Comparison of ENCODE assay signal across 9 mouse cellular contexts in the genomic region with DNA sequence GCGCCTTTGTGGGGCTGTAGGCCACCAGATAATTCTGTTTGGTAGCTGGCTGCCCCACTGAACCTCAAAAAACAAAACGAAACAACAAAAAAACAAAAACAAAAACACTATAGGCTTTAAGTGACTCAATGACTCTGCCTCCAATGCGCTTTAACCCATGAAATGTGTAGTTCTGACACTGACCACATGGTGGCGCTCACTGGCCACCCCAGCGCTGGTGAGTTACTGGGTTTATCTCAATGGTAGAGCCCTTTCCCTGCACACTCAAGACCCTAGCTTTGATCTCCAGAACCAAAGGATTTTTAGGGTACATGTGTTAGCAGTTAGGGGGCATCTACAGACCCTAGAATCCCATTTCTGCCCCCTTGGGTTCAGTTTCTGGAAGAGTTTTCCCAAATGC. TPM values are rescaled to one million over a fixed set of nuclear protein-coding genes. Genes with fewer than 3 reads are reported as not detected.
DNase-seq lines count a peak whose midpoint lies in the region; ATAC-seq and TF ChIP-seq lines count a peak whose summit lies in the region.
"Had no signal": no experiment of that assay in that cellular context is flagged by ENCODE, and none has a peak within 500 bp of the region (broad histone marks: within the 10 kb centered on the region; RNA-seq: fewer than 3 reads in every experiment).

No protein-coding gene starts in this region.

- WGBS in embryonic facial prominence, embryonic 11.5 days, result 14% methylated on average over 5 of the region's 5 CpGs

- H3K9ac ChIP-seq in embryonic facial prominence, embryonic 11.5 days (replicated peaks; ENCODE audit: low read length), result no peak overlapping the region
- H3K9ac ChIP-seq: limb, embryonic 12.5 days had no signal

- ATAC-seq in G1E (ENCODE audit: extremely low read depth, insufficient number of reproducible peaks, low FRiP score, poor library complexity, severe bottlenecking), result no peak
- ATAC-seq in embryonic facial prominence, embryonic 11.5 days (replicated peaks; ENCODE audit: insufficient number of reproducible peaks, low FRiP score, low TSS enrichment, low read depth), result no peak
- 0 out of 2 replicates have a peak, but pooled peaks have one; percentile 47 for ATAC-seq in megakaryocyte-erythroid progenitor cell, adult 5-6 weeks (replicated peaks; ENCODE audit: low FRiP score, low TSS enrichment, poor library complexity, severe bottlenecking)

- H3K9me3 ChIP-seq in G1E (replicated peaks), result no peaks in the 10 kb centered on the region
- H3K9me3 ChIP-seq in embryonic facial prominence, embryonic 11.5 days (replicated peaks; ENCODE audit: control insufficient read depth, low read length), result no peaks in the 10 kb centered on the region
- H3K9me3 ChIP-seq: limb, embryonic 12.5 days had no signal

- H3K4me3 ChIP-seq in layer of hippocampus, adult 2 months, result no peak overlapping the region
- H3K4me3 ChIP-seq in G1E (ENCODE audit: low read depth, low read length), result no peak overlapping the region
- no peak overlapping the region for H3K4me3 ChIP-seq in embryonic facial prominence, embryonic 11.5 days (ENCODE audit: low read depth, low read length)
- H3K4me3 ChIP-seq: limb, embryonic 12.5 days had no signal

- H3K27me3 ChIP-seq in G1E (ENCODE audit: insufficient read depth, low read length), result peaks cover 4% of the 10 kb centered on the region; the same call in 1 of the 2 replicates
- no peaks in the 10 kb centered on the region for H3K27me3 ChIP-seq in embryonic facial prominence, embryonic 11.5 days (ENCODE audit: control insufficient read depth, insufficient read depth, low read length)
- H3K27me3 ChIP-seq: limb, embryonic 12.5 days had no signal

- H3K4me2 ChIP-seq in embryonic facial prominence, embryonic 11.5 days (ENCODE audit: low read depth, low read length), result no peak overlapping the region
- H3K4me2 ChIP-seq: limb, embryonic 12.5 days had no signal

- H3K36me3 ChIP-seq in G1E (replicated peaks), result no peaks in the 10 kb centered on the region
- no peaks in the 10 kb centered on the region for H3K36me3 ChIP-seq in embryonic facial prominence, embryonic 11.5 days (replicated peaks; ENCODE audit: control insufficient read depth, insufficient read depth, low read depth, low read length)
- H3K36me3 ChIP-seq: limb, embryonic 12.5 days had no signal

- DNase-seq in layer of hippocampus, adult 2 months (ENCODE audit: low spot score in 2 of 2), result peak in 1 of 2 experiments; percentile 71
- DNase-seq in layer of hippocampus, adult 9-10 months (ENCODE audit: low spot score), result no peak
- peak; percentile 38 for DNase-seq in G1E (ENCODE audit: low spot score)
- peak; percentile 72 for DNase-seq in brain, adult 2 months (ENCODE audit: low read depth, low spot score)
- peak; percentile 44 for DNase-seq in embryonic facial prominence, embryonic 11.5 days (ENCODE audit: low spot score)
- DNase-seq in urinary bladder, adult 18-20 months (ENCODE audit: low spot score in 2 of 2), result no peak
- no peak for DNase-seq in gastrocnemius, adult 8-10 months (ENCODE audit: low spot score in 2 of 2)

- peak; percentile 90 for TF ChIP-seq CTCF in layer of hippocampus, adult 2 months (conservative IDR thresholded peaks at IDR 0.05)
- TF ChIP-seq CTCF in G1E (IDR thresholded peaks at IDR 0.05; ENCODE audit: low read depth, low read length), result peak; percentile 84

- no peaks in the 10 kb centered on the region for H3K4me1 ChIP-seq in G1E (ENCODE audit: insufficient read depth, low read depth, low read length)
- no peaks in the 10 kb centered on the region for H3K4me1 ChIP-seq in embryonic facial prominence, embryonic 11.5 days (ENCODE audit: control insufficient read depth, insufficient read depth, low read length)
- H3K4me1 ChIP-seq: limb, embryonic 12.5 days had no signal

- H3K27ac ChIP-seq in layer of hippocampus, adult 2 months, result no peak overlapping the region
- H3K27ac ChIP-seq in embryonic facial prominence, embryonic 11.5 days (replicated peaks; ENCODE audit: low read depth, low read length), result no peak overlapping the region
- H3K27ac ChIP-seq: limb, embryonic 12.5 days had no signal

RNA-seq across cellular contexts. Expression of a gene that starts 39.6 kb away (rescaled TPM):
- total RNA-seq in layer of hippocampus, adult 2 months (2021), result not detected
- total RNA-seq in G1E (2014; fragmentation: Nextera tagmentation), result not detected in 2 replicates
- total RNA-seq in G1E (2017), result 0.05 and 0.12 TPM in 2 replicates
- polyA plus RNA-seq in G1E (2012), result not detected in 2 replicates
- polyA plus RNA-seq in embryonic facial prominence, embryonic 11.5 days (2014; fragmentation: Nextera tagmentation; extraction: Ambion mirVana), result not detected in 2 replicates
- total RNA-seq in megakaryocyte-erythroid progenitor cell, adult 5-6 weeks (2014; fragmentation: Nextera tagmentation), result not detected in 2 replicates
- not detected in 2 replicates for total RNA-seq in megakaryocyte-erythroid progenitor cell, adult 5-6 weeks (2017)
- not detected for total RNA-seq in gastrocnemius, adult 8-10 months (2022)
- polyA plus RNA-seq: limb, embryonic 12.5 days had no signal

RNA-seq across cellular contexts. Expression of a gene that starts 46.7 kb away (rescaled TPM):
- under 1 TPM in 1 of 2 experiments, not detected in 1; 0.29 TPM for total RNA-seq in layer of hippocampus, adult 2 months (2021)
- total RNA-seq in G1E (2014; fragmentation: Nextera tagmentation) (not detected in 2 replicates), G1E (2017) (0.33 and 0.70 TPM in 2 replicates)
- polyA plus RNA-seq in G1E (2012), result 0.11 and 0.13 TPM in 2 replicates
- 0.61 and 1.2 TPM in 2 replicates for polyA plus RNA-seq in embryonic facial prominence, embryonic 11.5 days (2014; fragmentation: Nextera tagmentation; extraction: Ambion mirVana)
- total RNA-seq in megakaryocyte-erythroid progenitor cell, adult 5-6 weeks (2014; fragmentation: Nextera tagmentation), result 6.4 and 8.1 TPM in 2 replicates
- total RNA-seq in megakaryocyte-erythroid progenitor cell, adult 5-6 weeks (2017), result 6.9 and 9.6 TPM in 2 replicates
- total RNA-seq in gastrocnemius, adult 8-10 months (2022), result not detected

RNA-seq across cellular contexts. Expression of a gene that starts 55.9 kb away (rescaled TPM):
- total RNA-seq in layer of hippocampus, adult 2 months (2021), result 100 to 1,000 TPM; 226 to 235 TPM
- total RNA-seq in G1E (2014; fragmentation: Nextera tagmentation) (not detected in 2 replicates), G1E (2017) (0.06 TPM in 1 of 2 replicates, not detected in the other)
- not detected in 2 replicates for polyA plus RNA-seq in G1E (2012)
- 0.20 and 0.21 TPM in 2 replicates for polyA plus RNA-seq in embryonic facial prominence, embryonic 11.5 days (2014; fragmentation: Nextera tagmentation; extraction: Ambion mirVana)
- total RNA-seq in megakaryocyte-erythroid progenitor cell, adult 5-6 weeks (2014; fragmentation: Nextera tagmentation), result not detected in 2 replicates
- total RNA-seq in megakaryocyte-erythroid progenitor cell, adult 5-6 weeks (2017), result not detected in 2 replicates
- under 1 TPM in 1 of 4 experiments, not detected in 3; 0.05 TPM for total RNA-seq in gastrocnemius, adult 8-10 months (2022)
- polyA plus RNA-seq: limb, embryonic 12.5 days had no signal

Comparison
In these comparisons a context has a peak if more than half of its experiments do, and no peak if none do; other contexts are left out.
1. DNase-seq: peak in G1E (single experiment), brain, adult 2 months (single experiment) and embryonic facial prominence, embryonic 11.5 days (single experiment); none in layer of hippocampus, adult 9-10 months (single experiment), urinary bladder, adult 18-20 months (0 of 2) and gastrocnemius, adult 8-10 months (0 of 2).
2. RNA of a gene that starts 46.7 kb away (total RNA-seq): 6.4 to 9.6 TPM in megakaryocyte-erythroid progenitor cell, adult 5-6 weeks; 0.33 to 0.70 TPM in G1E, 0.29 TPM in layer of hippocampus, adult 2 months and not detected in gastrocnemius, adult 8-10 months; every median in the first group is over 4 times any median in the second.
3. RNA of a gene that starts 55.9 kb away (total RNA-seq): 226 to 235 TPM in layer of hippocampus, adult 2 months; 0.05 TPM in gastrocnemius, adult 8-10 months, 0.06 TPM in G1E and not detected in megakaryocyte-erythroid progenitor cell, adult 5-6 weeks; every median in the first group is over 100 times any median in the second.